Mouse (Mus musculus): ENCODE data around the gene Cbfa2t3. TPM values are rescaled to one million over a fixed set of nuclear protein-coding genes. Genes with fewer than 3 reads are reported as not detected.

The Cbfa2t3 gene
- polyA plus RNA-seq, 1 experiment from 2014 or later, result 3.3 TPM

GRCm38 (mm10) chr8:122712411-122713156 lies 13.7 kb upstream of the Cbfa2t3 start:
- 78% methylated on average over 12 of the region's 12 CpGs for WGBS
- H3K36me3 ChIP-seq (ENCODE audit: control insufficient read depth, insufficient read depth, low read length), result no peaks in the 10 kb centered on the region
- no peak overlapping the region for H3K4me2 ChIP-seq (ENCODE audit: low read depth, severe bottlenecking)
- no peaks in the 10 kb centered on the region for H3K27me3 ChIP-seq (ENCODE audit: control insufficient read depth, insufficient read depth, low read length)
- H3K27ac ChIP-seq (replicated peaks; ENCODE audit: low read depth, low read length), result no peak overlapping the region
- H3K4me3 ChIP-seq (ENCODE audit: low read depth, low read length), result no peak overlapping the region
- H3K4me1 ChIP-seq (ENCODE audit: control insufficient read depth, insufficient read depth, low read length), result no peaks in the 10 kb centered on the region
- DNase-seq (ENCODE audit: low spot score) (no peak), ATAC-seq (ENCODE audit: insufficient number of reproducible peaks, low FRiP score, low TSS enrichment, low read depth) (no peak)
- H3K9me3 ChIP-seq (ENCODE audit: control insufficient read depth, low read length), result no peaks in the 10 kb centered on the region
- H3K9ac ChIP-seq (ENCODE audit: low read length), result no peak overlapping the region

GRCm38 (mm10) chr8:122711891-122712365 lies 13.0 kb upstream of the Cbfa2t3 start:
- no peak overlapping the region for H3K4me3 ChIP-seq (ENCODE audit: low read depth, low read length)
- H3K4me1 ChIP-seq (ENCODE audit: control insufficient read depth, insufficient read depth, low read length), result no peaks in the 10 kb centered on the region
- H3K9ac ChIP-seq (ENCODE audit: low read length), result no peak overlapping the region
- ATAC-seq (ENCODE audit: insufficient number of reproducible peaks, low FRiP score, low TSS enrichment, low read depth) (no peak), DNase-seq (ENCODE audit: low spot score) (no peak)
- H3K27ac ChIP-seq (replicated peaks; ENCODE audit: low read depth, low read length), result no peak overlapping the region
- no peaks in the 10 kb centered on the region for H3K9me3 ChIP-seq (ENCODE audit: control insufficient read depth, low read length)
- 73% methylated on average over 11 of the region's 11 CpGs for WGBS
- no peaks in the 10 kb centered on the region for H3K36me3 ChIP-seq (ENCODE audit: control insufficient read depth, insufficient read depth, low read length)
- H3K4me2 ChIP-seq (ENCODE audit: low read depth, severe bottlenecking), result no peak overlapping the region
- no peaks in the 10 kb centered on the region for H3K27me3 ChIP-seq (ENCODE audit: control insufficient read depth, insufficient read depth, low read length)

GRCm38 (mm10) chr8:122711480-122711879 lies 12.6 kb upstream of the Cbfa2t3 start:
- Histone ChIP-seq H3K4me2 (ENCODE audit: low read depth, severe bottlenecking) (no peak overlapping the region), H3K4me1 (ENCODE audit: control insufficient read depth, insufficient read depth, low read length) (no peaks in the 10 kb centered on the region), H3K27ac (replicated peaks; ENCODE audit: low read depth, low read length) (no peak overlapping the region), H3K9me3 (ENCODE audit: control insufficient read depth, low read length) (no peaks in the 10 kb centered on the region), H3K9ac (ENCODE audit: low read length) (no peak overlapping the region), H3K4me3 (ENCODE audit: low read depth, low read length) (no peak overlapping the region), H3K27me3 (ENCODE audit: control insufficient read depth, insufficient read depth, low read length) (no peaks in the 10 kb centered on the region), H3K36me3 (ENCODE audit: control insufficient read depth, insufficient read depth, low read length) (no peaks in the 10 kb centered on the region)
- DNase-seq (ENCODE audit: low spot score) (no peak), ATAC-seq (ENCODE audit: insufficient number of reproducible peaks, low FRiP score, low TSS enrichment, low read depth) (no peak)
- WGBS, result 80% methylated on average over 3 of the region's 3 CpGs

- Histone ChIP-seq H3K9ac (ENCODE audit: low read length) (no peak overlapping the region), H3K4me3 (ENCODE audit: low read depth, low read length) (no peak overlapping the region), H3K27ac (replicated peaks; ENCODE audit: low read depth, low read length) (no peak overlapping the region), H3K27me3 (ENCODE audit: control insufficient read depth, insufficient read depth, low read length) (no peaks in the 10 kb centered on the region), H3K4me2 (ENCODE audit: low read depth, severe bottlenecking) (no peak overlapping the region), H3K36me3 (ENCODE audit: control insufficient read depth, insufficient read depth, low read length) (no peaks in the 10 kb centered on the region), H3K4me1 (ENCODE audit: control insufficient read depth, insufficient read depth, low read length) (no peaks in the 10 kb centered on the region), H3K9me3 (ENCODE audit: control insufficient read depth, low read length) (no peaks in the 10 kb centered on the region)
- ATAC-seq (ENCODE audit: insufficient number of reproducible peaks, low FRiP score, low TSS enrichment, low read depth) (no peak), DNase-seq (ENCODE audit: low spot score) (no peak)
- WGBS, result 53% methylated on average over 26 of the region's 26 CpGs
Measured at GRCm38 (mm10) chr8:122709340-122710111, 10.6 kb upstream of the Cbfa2t3 start.

- WGBS, result 73% methylated on average over 4 of the region's 4 CpGs
- Histone ChIP-seq H3K27ac (replicated peaks; ENCODE audit: low read depth, low read length) (no peak overlapping the region), H3K9me3 (ENCODE audit: control insufficient read depth, low read length) (no peaks in the 10 kb centered on the region), H3K4me1 (ENCODE audit: control insufficient read depth, insufficient read depth, low read length) (peaks cover under 1% of the 10 kb centered on the region; the same call in 1 of the 2 replicates), H3K4me3 (ENCODE audit: low read depth, low read length) (no peak overlapping the region), H3K27me3 (ENCODE audit: control insufficient read depth, insufficient read depth, low read length) (no peaks in the 10 kb centered on the region), H3K4me2 (ENCODE audit: low read depth, severe bottlenecking) (no peak overlapping the region), H3K36me3 (ENCODE audit: control insufficient read depth, insufficient read depth, low read length) (no peaks in the 10 kb centered on the region), H3K9ac (ENCODE audit: low read length) (no peak overlapping the region)
- no peak for DNase-seq (ENCODE audit: low spot score)
- no peak for ATAC-seq (ENCODE audit: insufficient number of reproducible peaks, low FRiP score, low TSS enrichment, low read depth)
Measured at GRCm38 (mm10) chr8:122707184-122707583, 8.3 kb upstream of the Cbfa2t3 start.

- Histone ChIP-seq H3K27ac (replicated peaks; ENCODE audit: low read depth, low read length) (no peak overlapping the region), H3K4me1 (ENCODE audit: control insufficient read depth, insufficient read depth, low read length) (peaks cover 8% of the 10 kb centered on the region), H3K27me3 (ENCODE audit: control insufficient read depth, insufficient read depth, low read length) (no peaks in the 10 kb centered on the region), H3K36me3 (ENCODE audit: control insufficient read depth, insufficient read depth, low read length) (no peaks in the 10 kb centered on the region), H3K4me2 (ENCODE audit: low read depth, severe bottlenecking) (no peak overlapping the region), H3K9me3 (ENCODE audit: control insufficient read depth, low read length) (no peaks in the 10 kb centered on the region), H3K9ac (ENCODE audit: low read length) (no peak overlapping the region), H3K4me3 (ENCODE audit: low read depth, low read length) (no peak overlapping the region)
- ATAC-seq (ENCODE audit: insufficient number of reproducible peaks, low FRiP score, low TSS enrichment, low read depth) (no peak), DNase-seq (ENCODE audit: low spot score) (no peak)
- WGBS, result 65% methylated on average over 12 of the region's 12 CpGs
Measured at GRCm38 (mm10) chr8:122705901-122706561, 7.1 kb upstream of the Cbfa2t3 start.

- Histone ChIP-seq H3K9me3 (ENCODE audit: control insufficient read depth, low read length) (no peaks in the 10 kb centered on the region), H3K27ac (replicated peaks; ENCODE audit: low read depth, low read length) (no peak overlapping the region), H3K4me2 (ENCODE audit: low read depth, severe bottlenecking) (no peak overlapping the region), H3K36me3 (ENCODE audit: control insufficient read depth, insufficient read depth, low read length) (no peaks in the 10 kb centered on the region), H3K4me1 (ENCODE audit: control insufficient read depth, insufficient read depth, low read length) (peaks cover 18% of the 10 kb centered on the region), H3K27me3 (ENCODE audit: control insufficient read depth, insufficient read depth, low read length) (no peaks in the 10 kb centered on the region), H3K9ac (ENCODE audit: low read length) (no peak overlapping the region), H3K4me3 (ENCODE audit: low read depth, low read length) (no peak overlapping the region)
- DNase-seq (ENCODE audit: low spot score), result no peak
- ATAC-seq (ENCODE audit: insufficient number of reproducible peaks, low FRiP score, low TSS enrichment, low read depth), result no peak
- WGBS, result 88% methylated on average over 3 of the region's 3 CpGs
Measured at GRCm38 (mm10) chr8:122704612-122705011, 5.7 kb upstream of the Cbfa2t3 start.

- ATAC-seq (ENCODE audit: insufficient number of reproducible peaks, low FRiP score, low TSS enrichment, low read depth) (no peak), DNase-seq (ENCODE audit: low spot score) (no peak)
- Histone ChIP-seq H3K36me3 (ENCODE audit: control insufficient read depth, insufficient read depth, low read length) (no peaks in the 10 kb centered on the region), H3K27me3 (ENCODE audit: control insufficient read depth, insufficient read depth, low read length) (no peaks in the 10 kb centered on the region), H3K4me3 (ENCODE audit: low read depth, low read length) (no peak overlapping the region), H3K4me1 (ENCODE audit: control insufficient read depth, insufficient read depth, low read length) (peaks cover 18% of the 10 kb centered on the region), H3K27ac (replicated peaks; ENCODE audit: low read depth, low read length) (no peak overlapping the region), H3K9me3 (ENCODE audit: control insufficient read depth, low read length) (no peaks in the 10 kb centered on the region), H3K4me2 (ENCODE audit: low read depth, severe bottlenecking) (no peak overlapping the region), H3K9ac (ENCODE audit: low read length) (no peak overlapping the region)
- WGBS, result 86% methylated on average over 6 of the region's 6 CpGs
Measured at GRCm38 (mm10) chr8:122702957-122703356, 4.0 kb upstream of the Cbfa2t3 start.

All from limb, embryonic 11.5 days (tissue).